Mouse (Mus musculus) naive thymus-derived CD4-positive, alpha-beta T cell, adult 2 months (primary cell): Measurements from ENCODE around the gene C1qtnf5.

ENCODE experiments used
- DNase-seq: peaks from one replicate; pipeline ENCODE4 v3.0.0-alpha.2; 2011; ENCODE audit warnings: low read depth

The C1qtnf5 gene

GRCm38 (mm10) chr9:44131276-44131590, 24.2 kb downstream of the C1qtnf5 start:
- DNase-seq = no peak

- DNase-seq = no peak
Measured at GRCm38 (mm10) chr9:44132200-44132599, 25.2 kb downstream of the C1qtnf5 start.

DNA sequence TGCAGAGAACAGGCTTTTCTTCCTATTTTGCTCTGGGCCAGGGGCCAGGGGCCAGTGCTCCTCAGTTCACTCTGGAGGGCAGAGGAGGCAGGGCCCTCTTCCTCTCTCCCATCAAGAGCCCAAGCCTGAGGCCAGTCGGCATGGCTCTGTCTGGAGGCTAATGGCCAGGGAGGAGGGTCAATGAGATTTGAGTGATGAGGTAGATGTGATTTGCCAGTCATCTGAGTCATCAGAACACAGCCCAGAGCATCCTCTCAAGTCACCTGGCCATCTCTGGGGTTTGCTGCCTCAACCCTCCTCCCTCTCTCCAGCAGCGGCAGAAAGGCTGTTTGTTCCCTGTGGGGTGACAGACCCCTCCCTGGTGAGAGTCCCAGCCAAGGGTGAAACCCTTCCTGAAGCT, 26.2 kb downstream of the C1qtnf5 start:
- no peak for DNase-seq

- no peak for DNase-seq
Measured at GRCm38 (mm10) chr9:44134101-44134850, 27.2 kb downstream of the C1qtnf5 start, which contains the start of gene Mcam. Gene Mcam, plus strand, starts transcription at chr9:44134469.

DNA sequence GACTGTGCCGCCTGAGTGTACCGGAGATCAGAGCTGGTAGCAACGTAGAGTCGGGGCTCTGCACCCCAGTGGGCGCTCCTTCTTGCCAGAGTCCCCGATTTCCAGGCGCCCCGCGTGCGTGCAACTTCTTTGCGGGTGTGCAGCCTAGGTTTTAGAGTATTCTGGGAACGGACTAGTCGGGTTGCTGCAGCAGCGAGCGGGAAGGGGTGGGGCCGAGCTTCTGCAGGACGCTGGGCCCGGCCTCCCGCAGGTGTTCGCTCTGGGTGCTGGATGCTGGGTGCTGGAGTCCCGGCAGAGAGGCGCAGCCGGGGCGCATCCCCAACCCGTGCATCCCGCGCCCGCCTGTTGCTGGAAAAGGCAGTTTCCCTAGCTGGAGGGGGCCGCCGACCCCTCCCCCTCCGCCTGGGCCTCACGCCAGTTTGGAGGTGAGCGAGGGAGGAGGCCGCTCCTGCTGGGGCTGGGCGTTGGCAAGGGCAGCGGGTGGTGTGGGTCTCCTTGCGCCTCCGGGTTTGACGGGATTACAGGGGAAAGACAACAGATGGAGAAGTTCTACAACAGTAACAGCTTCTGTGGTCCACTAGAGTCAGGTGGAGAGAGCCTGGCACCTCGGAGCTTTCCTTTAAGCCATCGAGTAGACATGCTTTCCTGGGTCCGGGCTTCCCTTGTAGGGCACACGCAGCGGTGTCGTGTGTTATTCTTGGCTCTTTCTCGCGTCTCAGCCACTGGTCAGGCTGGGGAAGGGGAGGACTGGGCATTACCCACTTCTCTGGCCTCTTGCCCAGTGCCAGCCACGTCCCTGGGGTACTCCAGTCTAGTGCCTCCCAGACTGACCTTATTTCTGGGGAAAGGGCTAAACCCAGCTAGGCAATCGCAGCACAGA, 28.0 kb downstream of the C1qtnf5 start:
- DNase-seq = peak; percentile 54

DNA sequence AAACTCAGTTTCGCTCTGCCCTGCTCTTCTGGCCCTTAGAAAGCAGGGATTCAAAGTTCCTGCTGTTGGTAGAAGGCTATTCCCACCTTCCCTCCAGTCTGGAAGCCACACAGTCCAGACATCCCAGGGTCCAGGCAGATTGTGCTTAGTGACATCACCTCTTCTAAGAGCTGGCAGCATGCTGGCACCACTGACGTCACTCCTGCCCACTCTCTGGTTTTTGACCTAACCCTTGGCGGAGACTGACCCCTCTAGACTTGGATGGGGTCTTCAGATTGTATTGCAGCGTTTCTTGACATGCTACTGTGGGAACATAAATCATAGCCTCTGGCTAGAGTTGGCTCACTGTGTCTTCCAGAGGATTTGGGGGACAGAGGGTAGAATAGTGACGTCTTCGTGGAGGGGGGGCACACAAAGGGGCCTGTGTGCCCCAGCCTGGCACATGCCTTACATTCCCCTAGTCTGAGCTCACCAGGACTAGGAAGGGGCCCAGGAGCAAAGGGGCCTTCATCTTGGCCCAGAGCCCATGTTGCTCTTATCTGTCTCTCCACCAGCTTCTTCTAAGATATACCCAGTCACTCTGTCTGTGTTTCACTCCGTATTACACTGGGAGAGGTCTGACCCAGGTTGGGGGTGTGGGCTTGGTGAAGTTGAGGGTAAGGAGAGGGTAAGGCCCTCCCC, 28.8 kb downstream of the C1qtnf5 start:
- DNase-seq = no peak

DNA sequence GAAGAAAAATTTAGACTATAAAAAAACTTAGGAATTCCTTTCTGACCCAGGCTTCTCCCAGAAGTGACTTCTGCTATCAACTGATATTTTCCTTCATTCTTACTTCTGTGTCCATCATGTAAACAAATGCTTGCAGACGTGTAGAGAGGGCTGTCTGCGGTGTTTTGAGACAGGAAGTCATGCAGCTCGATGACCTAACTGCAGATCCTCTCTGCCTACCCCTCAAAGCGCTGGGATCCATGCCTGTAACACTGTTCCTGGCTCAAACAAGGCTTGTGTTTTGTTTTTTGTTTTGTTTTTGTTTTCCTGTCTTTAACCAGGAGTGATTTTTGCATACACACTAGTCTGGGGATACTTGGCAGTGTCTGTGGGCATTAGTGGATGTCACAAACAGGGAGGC, 30.8 kb downstream of the C1qtnf5 start:
- DNase-seq = no peak

DNA sequence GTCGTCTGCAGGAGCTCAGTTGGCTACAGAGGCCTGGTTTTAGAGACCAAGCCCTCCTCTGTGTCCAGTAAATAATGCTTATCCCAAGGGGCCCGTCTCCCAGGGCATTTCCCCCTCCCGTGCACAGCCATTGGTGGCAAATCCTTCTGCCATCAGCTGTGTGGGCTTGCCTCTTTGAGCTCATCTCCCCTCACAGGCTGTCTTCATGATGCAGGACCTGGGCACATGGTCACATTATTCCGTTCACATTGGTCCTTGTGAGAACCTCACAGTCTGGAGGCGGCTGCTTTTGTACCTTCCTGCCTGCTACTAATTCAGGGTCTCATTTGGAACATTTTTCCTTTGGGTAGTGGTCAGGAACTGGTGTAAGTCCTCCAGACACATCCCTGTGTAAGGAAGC, 34.9 kb downstream of the C1qtnf5 start:
- DNase-seq = no peak

DNA sequence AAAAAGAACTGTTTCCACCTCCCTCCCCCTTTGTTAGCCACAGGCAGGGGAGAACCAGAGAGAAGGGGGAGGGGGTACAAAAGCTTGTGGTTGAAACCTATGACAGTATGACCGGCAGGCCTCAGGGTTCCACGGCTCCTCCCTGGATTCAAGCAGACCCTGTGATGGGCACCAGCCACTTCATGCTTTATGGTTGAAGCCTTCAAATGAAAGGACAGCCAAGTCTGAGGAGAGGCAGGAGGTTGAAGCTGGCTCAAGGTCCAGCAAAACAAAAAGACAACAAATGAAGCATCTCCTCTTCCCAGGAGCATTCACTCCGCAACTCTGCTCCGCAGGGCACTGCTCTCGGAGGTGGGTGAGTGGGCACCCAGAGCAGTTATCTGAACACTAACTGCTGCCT, 36.4 kb downstream of the C1qtnf5 start:
- no peak for DNase-seq

DNA sequence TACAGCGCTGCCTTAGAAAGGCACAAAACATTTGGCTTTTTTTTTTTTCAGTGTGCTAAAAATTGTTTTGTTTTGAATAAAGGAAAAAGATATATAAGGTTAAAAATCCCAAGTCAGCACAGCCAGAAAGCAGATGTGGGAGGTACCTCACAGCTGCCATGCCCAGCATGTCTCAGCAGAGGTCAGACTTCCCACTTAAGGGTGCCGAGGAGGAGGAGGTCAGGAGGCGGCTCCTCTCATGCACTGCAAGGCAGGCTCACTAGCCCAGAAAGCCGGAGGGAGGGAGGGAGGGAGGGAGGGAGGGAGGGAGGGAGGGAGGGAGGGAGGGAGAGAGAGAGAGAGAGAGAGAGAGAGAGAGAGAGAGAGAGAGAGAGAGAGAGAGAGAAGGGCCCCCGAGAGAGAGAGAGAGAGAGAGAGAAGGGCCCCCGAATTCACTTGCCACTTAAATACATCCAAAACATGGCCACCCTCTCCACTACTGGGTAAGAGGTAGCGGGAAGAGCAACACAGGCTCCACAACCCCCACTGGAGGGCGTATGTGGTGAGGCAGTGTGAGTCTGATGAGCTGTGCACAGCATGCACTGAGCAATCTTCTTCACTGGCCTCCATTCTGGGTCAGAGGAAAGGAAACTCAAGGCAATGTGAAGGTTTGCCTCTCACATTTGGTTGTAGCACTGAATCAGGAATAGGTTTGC, 37.1 kb downstream of the C1qtnf5 start:
- no peak for DNase-seq

DNA sequence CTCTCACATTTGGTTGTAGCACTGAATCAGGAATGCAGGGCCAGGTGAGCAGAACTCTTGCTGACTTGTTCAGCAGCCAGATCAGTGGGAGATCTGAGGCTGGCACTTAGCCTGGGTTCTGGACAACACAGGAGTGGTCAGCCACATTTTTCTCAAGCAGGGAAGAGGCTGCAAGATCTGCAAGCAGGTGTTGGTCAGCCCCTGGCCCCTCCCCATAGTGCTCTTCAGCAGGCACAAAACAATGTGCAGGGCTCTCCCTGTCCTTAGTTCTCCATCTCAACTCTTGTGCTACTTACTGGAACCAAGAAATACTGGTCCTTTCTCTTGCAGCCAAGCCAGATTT, 37.6 kb downstream of the C1qtnf5 start:
- DNase-seq = no peak

- DNase-seq = peak; percentile 44
Measured at GRCm38 (mm10) chr9:44147290-44147689, 40.2 kb downstream of the C1qtnf5 start.
